Mouse (Mus musculus): ENCODE results near the gene Atxn1. TPM values are rescaled to one million over a fixed set of nuclear protein-coding genes. Genes with fewer than 3 reads are reported as not detected.

Atxn1 gene
- total and polyA plus RNA-seq, 3 experiments = 8.0 to 13.1 (median 9.7) TPM

GRCm38 (mm10) chr13:45967371-45967770, 2.6 kb upstream of the Atxn1 start:
- Histone ChIP-seq H3K4me3 (replicated peaks in 1 of 3; ENCODE audit: low read depth in 2 of 3, low read length in 2 of 3, poor library complexity in 1 of 3) (no peak overlapping the region), H3K36me3 (replicated peaks in 1 of 2; ENCODE audit: control insufficient read depth in 1 of 2, insufficient read depth in 1 of 2, low read length in 1 of 2) (no peaks in the 10 kb centered on the region), H3K4me2 (ENCODE audit: insufficient read depth, low read depth, poor library complexity, severe bottlenecking) (no peak overlapping the region), H3K4me1 (ENCODE audit: control insufficient read depth in 1 of 2, insufficient read depth in 2 of 2) (peaks cover 2 to 38% of the 10 kb centered on the region in 2 experiments; a peak in 3 of 4 replicates), H3K9me3 (replicated peaks; ENCODE audit: low read length) (no peaks in the 10 kb centered on the region), H3K27ac (ENCODE audit: insufficient read depth, low read depth) (no peak overlapping the region), H3K9ac (ENCODE audit: insufficient read depth, low read depth) (no peak overlapping the region; the same call in 1 of the 2 replicates), H3K79me2 (replicated peaks; ENCODE audit: control insufficient read depth, extremely low read depth, insufficient read depth, poor library complexity, severe bottlenecking) (peaks cover 21% of the 10 kb centered on the region), H3K27me3 (replicated peaks) (no peaks in the 10 kb centered on the region)
- TF ChIP-seq SIN3A (IDR thresholded peaks at IDR 0.05; ENCODE audit: low read length) = no peak
- 0 out of 2 replicates have a peak, but pooled peaks have one; percentile 4 for TF ChIP-seq EP300 (IDR thresholded peaks at IDR 0.05; ENCODE audit: low read length)
- dilution Hi-C loops (cut with MboI; ENCODE audit: extremely low pct_ligation_motif_present, extremely low pct_unique_long_range_greater_than_20kb, low sequenced_read_pairs) (no loop called here), in situ Hi-C loops (cut with MboI; ENCODE audit: low pct_ligation_motif_present, low pct_unique_long_range_greater_than_20kb, low sequenced_read_pairs) (loop anchor here (10.0 to 25.0 kb wide), 2 partner anchors 103 to 280 kb away; no protein-coding TSS in a partner anchor)
- DNase-seq (ENCODE audit: extremely low read depth) = no peak

DNA sequence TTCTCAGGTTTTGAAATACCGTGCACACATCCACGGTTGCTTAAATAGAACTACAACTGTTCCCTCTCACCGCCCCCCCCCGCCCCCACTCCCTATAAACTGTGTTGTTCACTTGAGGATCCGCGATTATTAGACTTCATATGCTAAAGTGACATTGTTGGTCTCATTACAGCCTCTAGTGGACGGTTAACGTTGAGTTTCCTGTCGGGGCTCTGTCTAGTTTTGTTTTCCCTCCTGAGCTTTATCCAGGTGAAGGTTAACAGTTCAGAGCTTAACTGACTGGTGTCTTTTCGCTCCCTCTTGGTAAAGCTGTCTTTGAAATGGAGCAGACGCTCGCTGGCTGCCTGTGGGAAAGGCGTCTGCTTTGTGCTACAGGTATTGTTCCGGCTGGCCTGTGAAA, 1.8 kb upstream of the Atxn1 start:
- H3K9me3 ChIP-seq (replicated peaks; ENCODE audit: low read length) = no peaks in the 10 kb centered on the region
- no peak overlapping the region for H3K27ac ChIP-seq (ENCODE audit: insufficient read depth, low read depth)
- peak overlapping the region; percentile 58 for H3K9ac ChIP-seq (ENCODE audit: insufficient read depth, low read depth)
- H3K4me2 ChIP-seq (ENCODE audit: insufficient read depth, low read depth, poor library complexity, severe bottlenecking) = peak overlapping the region; percentile 69
- dilution Hi-C loops (cut with MboI; ENCODE audit: extremely low pct_ligation_motif_present, extremely low pct_unique_long_range_greater_than_20kb, low sequenced_read_pairs) (no loop called here), in situ Hi-C loops (cut with MboI; ENCODE audit: low pct_ligation_motif_present, low pct_unique_long_range_greater_than_20kb, low sequenced_read_pairs) (loop anchor here (10.0 to 25.0 kb wide), 2 partner anchors 102 to 279 kb away; no protein-coding TSS in a partner anchor)
- H3K4me1 ChIP-seq (ENCODE audit: control insufficient read depth in 1 of 2, insufficient read depth in 2 of 2) = peaks cover 8 to 45% of the 10 kb centered on the region in 2 experiments
- no peaks in the 10 kb centered on the region for H3K27me3 ChIP-seq (replicated peaks)
- DNase-seq (ENCODE audit: extremely low read depth) = peak; percentile 83
- peaks cover 29% of the 10 kb centered on the region for H3K79me2 ChIP-seq (replicated peaks; ENCODE audit: control insufficient read depth, extremely low read depth, insufficient read depth, poor library complexity, severe bottlenecking)
- H3K36me3 ChIP-seq (replicated peaks in 1 of 2; ENCODE audit: control insufficient read depth in 1 of 2, insufficient read depth in 1 of 2, low read length in 1 of 2) = no peaks in the 10 kb centered on the region
- peak overlapping the region; percentile 36 to 84 (median 39) for H3K4me3 ChIP-seq (replicated peaks in 1 of 3; ENCODE audit: low read depth in 2 of 3, low read length in 2 of 3, poor library complexity in 1 of 3)
- TF ChIP-seq E2F4 (IDR thresholded peaks at IDR 0.05; ENCODE audit: insufficient replicate concordance, low read depth, low read length) (no peak), IRF4 (IDR thresholded peaks at IDR 0.05; ENCODE audit: low read depth, low read length) (peak; percentile 40; the same call in 1 of the 2 replicates), TCF12 (IDR thresholded peaks at IDR 0.05; ENCODE audit: low read depth, low read length) (no peak), USF1 (IDR thresholded peaks at IDR 0.05; ENCODE audit: low read depth, low read length) (no peak), CHD1 (IDR thresholded peaks at IDR 0.05; ENCODE audit: low read depth, low read length) (no peak), KAT2A (IDR thresholded peaks at IDR 0.05; ENCODE audit: insufficient replicate concordance, low read length) (no peak), JUND (conservative IDR thresholded peaks at IDR 0.05; ENCODE audit: low read depth, low read length) (no peak), SMC3 (IDR thresholded peaks at IDR 0.05; ENCODE audit: low read depth, low read length) (peak; percentile 53), ZMIZ1 (IDR thresholded peaks at IDR 0.05; ENCODE audit: low read depth, low read length) (no peak), TBP (conservative IDR thresholded peaks at IDR 0.05; ENCODE audit: low read depth, low read length) (0 out of 2 replicates have a peak, but pooled peaks have one; percentile 12), GABPA (IDR thresholded peaks at IDR 0.05; ENCODE audit: insufficient replicate concordance, low read depth, low read length) (no peak), HCFC1 (IDR thresholded peaks at IDR 0.05; ENCODE audit: low read depth, low read length) (no peak), CTCF (conservative IDR thresholded peaks at IDR 0.05 in 1 of 2, IDR thresholded peaks at IDR 0.05 in 1 of 2; ENCODE audit: low read depth in 2 of 2, low read length in 2 of 2) (peak; percentile 43 to 72; a peak in 3 of 4 replicates), ELF1 (IDR thresholded peaks at IDR 0.05; ENCODE audit: low read depth, low read length) (no peak), JUN (IDR thresholded peaks at IDR 0.05; ENCODE audit: insufficient read depth, low read depth, low read length) (no peak), NRF1 (IDR thresholded peaks at IDR 0.05; ENCODE audit: low read depth, low read length) (no peak), ZKSCAN1 (IDR thresholded peaks at IDR 0.05; ENCODE audit: borderline replicate concordance, low read depth, low read length) (no peak), POLR2A (IDR thresholded peaks at IDR 0.05; ENCODE audit: low read depth, low read length) (no peak), ETS1 (conservative IDR thresholded peaks at IDR 0.05; ENCODE audit: low read depth, low read length) (0 out of 2 replicates have a peak, but pooled peaks have one; percentile 26), MAX (IDR thresholded peaks at IDR 0.05; ENCODE audit: low read length) (no peak), MXI1 (IDR thresholded peaks at IDR 0.05; ENCODE audit: low read depth, low read length) (no peak), POLR2AphosphoS2 (IDR thresholded peaks at IDR 0.05; ENCODE audit: low read depth, low read length) (no peak), RAD21 (IDR thresholded peaks at IDR 0.05; ENCODE audit: low read depth, low read length) (peak; percentile 70), ZC3H11A (IDR thresholded peaks at IDR 0.05; ENCODE audit: low read depth, low read length) (no peak), RCOR1 (conservative IDR thresholded peaks at IDR 0.05; ENCODE audit: low read depth, low read length) (no peak), MEF2A (IDR thresholded peaks at IDR 0.05; ENCODE audit: borderline replicate concordance, low read depth, low read length) (no peak), PAX5 (IDR thresholded peaks at IDR 0.05; ENCODE audit: low read length) (no peak), MAFK (IDR thresholded peaks at IDR 0.05; ENCODE audit: insufficient replicate concordance, low read length) (no peak), UBTF (IDR thresholded peaks at IDR 0.05; ENCODE audit: low read depth, low read length) (no peak), MYC (IDR thresholded peaks at IDR 0.05; ENCODE audit: low read depth, low read length) (no peak), BHLHE40 (IDR thresholded peaks at IDR 0.05; ENCODE audit: low read depth, low read length) (no peak), CHD2 (IDR thresholded peaks at IDR 0.05; ENCODE audit: low read length) (no peak)
